In genomic region chr17:11975062-11975607, GRCm38 (mm10) we compare ENCODE assay signal across 7 mouse cellular contexts.
DNase-seq lines count a peak whose midpoint lies in the region; ATAC-seq and TF ChIP-seq lines count a peak whose summit lies in the region.

No protein-coding gene starts in this region.

- no peaks in the 10 kb centered on the region for H3K36me3 ChIP-seq in kidney, embryonic 15.5 days
- H3K36me3 ChIP-seq in lung, embryonic 16.5 days (ENCODE audit: control insufficient read depth, insufficient read depth, low read length) = no peaks in the 10 kb centered on the region

- no peak overlapping the region for H3K27ac ChIP-seq in kidney, embryonic 15.5 days
- H3K27ac ChIP-seq in lung, embryonic 16.5 days (ENCODE audit: low read length) = no peak overlapping the region

- peaks cover 33% of the 10 kb centered on the region for H3K4me1 ChIP-seq in kidney, embryonic 15.5 days
- H3K4me1 ChIP-seq in lung, embryonic 16.5 days (replicated peaks; ENCODE audit: control insufficient read depth, insufficient read depth, low read length) = no peaks in the 10 kb centered on the region

- DNase-seq in thymus, postnatal 25 days = peak; percentile 3
- no peak for DNase-seq in thymus, postnatal 14 days
- DNase-seq in brain, embryonic 14.5 days (ENCODE audit: low read depth) = peak; percentile 77
- DNase-seq in frontal cortex, postnatal 25 days (ENCODE audit: low spot score in 2 of 2) = peak; percentile 40 to 43
- DNase-seq in telencephalon, adult 2 months (ENCODE audit: low read depth, low spot score) = peak; percentile 22

- H3K9ac ChIP-seq in kidney, embryonic 15.5 days = no peak overlapping the region
- no peak overlapping the region for H3K9ac ChIP-seq in lung, embryonic 16.5 days (ENCODE audit: low read length)

- TF ChIP-seq POLR2A in brain, embryonic 14.5 days (IDR thresholded peaks at IDR 0.05; ENCODE audit: borderline replicate concordance, extremely low read depth, insufficient read depth, insufficient read length, poor library complexity, severe bottlenecking) = no peak

- peak overlapping the region; percentile 14; the same call in 1 of the 2 replicates for H3K4me2 ChIP-seq in kidney, embryonic 15.5 days
- H3K4me2 ChIP-seq in lung, embryonic 16.5 days (ENCODE audit: low read depth, low read length) = no peak overlapping the region

- H3K27me3 ChIP-seq in kidney, embryonic 15.5 days = peaks cover 16% of the 10 kb centered on the region
- peaks cover 3% of the 10 kb centered on the region; the same call in 1 of the 2 replicates for H3K27me3 ChIP-seq in lung, embryonic 16.5 days (ENCODE audit: control insufficient read depth, insufficient read depth, low read depth, low read length)

- H3K4me3 ChIP-seq in kidney, embryonic 15.5 days (replicated peaks) = no peak overlapping the region
- H3K4me3 ChIP-seq in lung, embryonic 16.5 days (ENCODE audit: low read length) = no peak overlapping the region

- no peaks in the 10 kb centered on the region for H3K9me3 ChIP-seq in kidney, embryonic 15.5 days (replicated peaks)
- no peaks in the 10 kb centered on the region for H3K9me3 ChIP-seq in lung, embryonic 16.5 days (ENCODE audit: control insufficient read depth, low read length)

- 15% methylated on average over 7 of the region's 7 CpGs for WGBS in kidney, embryonic 15.5 days
- 27% methylated on average over 7 of the region's 7 CpGs for WGBS in lung, embryonic 16.5 days

- peak; percentile 79 for ATAC-seq in kidney, embryonic 15.5 days (replicated peaks; ENCODE audit: low FRiP score)
- ATAC-seq in lung, embryonic 16.5 days (ENCODE audit: low read depth) = peak; percentile 72

- peak; percentile 72 for TF ChIP-seq CTCF in brain, embryonic 14.5 days (IDR thresholded peaks at IDR 0.05; ENCODE audit: borderline replicate concordance, extremely low read depth, insufficient read depth, insufficient read length)
